Mouse (Mus musculus): ENCODE measurements around the gene Nras. TPM values are rescaled to one million over a fixed set of nuclear protein-coding genes. Genes with fewer than 3 reads are reported as not detected.
A peak's percentile ranks its signal among the peaks of the same experiment; 100 is the strongest.

Gene Nras
- total RNA-seq (2021) = 10 to 100 TPM; 42.0 to 49.4 TPM
- long read RNA-seq, experiment 1, full-length matches to known transcripts = 10 of 20 reads
- long read RNA-seq, experiment 1, partial matches to known transcripts = 5 of 20 reads
- long read RNA-seq, experiment 1, other reads (novel, unspliced or antisense) = 5 of 20 reads
- long read RNA-seq, experiment 2, full-length matches to known transcripts = 16 of 31 reads
- long read RNA-seq, experiment 2, partial matches to known transcripts = 1 of 31 reads
- long read RNA-seq, experiment 2, other reads (novel, unspliced or antisense) = 14 of 31 reads

DNA sequence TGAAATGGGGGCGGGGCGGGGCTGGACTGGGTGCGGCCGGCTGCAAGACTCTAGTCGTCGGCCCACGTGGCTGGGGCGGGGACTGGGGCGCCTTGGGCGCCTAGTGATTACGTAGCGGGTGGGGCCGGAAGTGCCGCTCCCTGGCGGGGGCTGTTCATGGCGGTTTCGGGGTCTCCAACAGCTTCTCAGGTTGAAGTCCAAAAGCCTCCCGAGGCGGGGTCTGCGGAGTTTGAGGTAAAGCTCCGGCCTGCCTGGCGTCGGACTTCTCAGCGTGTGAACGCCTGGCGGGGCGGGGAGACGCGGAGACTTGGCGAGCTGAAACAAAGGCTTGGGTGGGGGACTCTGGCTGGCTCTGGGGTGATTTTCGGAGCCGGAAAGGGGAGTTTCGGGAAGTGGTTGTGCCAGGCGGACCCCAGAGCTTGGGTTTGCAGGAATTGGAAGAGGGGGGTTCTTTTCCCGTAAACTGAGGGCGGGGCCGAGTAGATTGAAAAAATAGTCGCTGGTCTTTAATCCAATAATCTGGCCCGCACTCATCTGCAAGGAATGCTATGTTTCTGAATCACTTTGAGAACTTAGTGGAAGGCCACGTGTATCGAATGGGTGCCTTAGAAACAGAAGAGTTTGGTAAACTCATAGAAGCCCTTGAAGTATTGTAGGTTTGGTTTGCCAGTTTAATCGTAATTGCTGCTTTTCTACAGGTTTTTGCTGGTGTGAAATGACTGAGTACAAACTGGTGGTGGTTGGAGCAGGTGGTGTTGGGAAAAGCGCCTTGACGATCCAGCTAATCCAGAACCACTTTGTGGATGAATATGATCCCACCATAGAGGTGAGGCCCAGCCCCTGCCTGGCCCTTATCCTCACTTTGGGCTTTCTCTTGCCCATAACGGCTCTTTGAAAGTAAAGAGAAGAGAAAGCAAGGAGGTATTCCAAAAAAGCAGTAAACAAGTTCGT, at the start of gene Nras:
Gene Nras (plus strand): TSS at position 79 of the 951 bp plus-strand sequence.
- intact Hi-C loops (cut with DNase I) = no loop called here

DNA sequence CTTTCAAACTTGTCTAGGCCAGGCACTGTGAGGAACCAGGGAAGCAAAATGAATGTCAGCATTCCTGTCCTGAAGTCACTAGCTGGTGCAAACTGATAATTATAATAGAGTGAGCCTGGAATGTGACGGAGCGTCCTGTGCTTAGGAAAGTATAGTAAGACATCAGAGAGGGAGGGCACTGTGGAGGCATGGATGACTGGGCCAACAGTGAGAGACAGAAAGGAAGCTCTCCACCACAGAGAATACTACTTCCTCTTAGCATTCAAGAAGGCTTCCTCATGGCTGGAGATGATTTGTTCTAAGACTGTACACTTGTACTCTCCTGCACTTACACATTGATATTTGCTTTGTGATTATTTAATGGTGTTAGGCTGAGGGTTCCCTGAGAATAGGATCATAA, 40.7 kb upstream of the Nras start:
- DNase-seq = no peak
- intact Hi-C loops (cut with DNase I) = no loop called here

More for the DNA sequence above, at the start of gene Nras:
- DNase-seq = peak; percentile 89 to 94

DNA sequence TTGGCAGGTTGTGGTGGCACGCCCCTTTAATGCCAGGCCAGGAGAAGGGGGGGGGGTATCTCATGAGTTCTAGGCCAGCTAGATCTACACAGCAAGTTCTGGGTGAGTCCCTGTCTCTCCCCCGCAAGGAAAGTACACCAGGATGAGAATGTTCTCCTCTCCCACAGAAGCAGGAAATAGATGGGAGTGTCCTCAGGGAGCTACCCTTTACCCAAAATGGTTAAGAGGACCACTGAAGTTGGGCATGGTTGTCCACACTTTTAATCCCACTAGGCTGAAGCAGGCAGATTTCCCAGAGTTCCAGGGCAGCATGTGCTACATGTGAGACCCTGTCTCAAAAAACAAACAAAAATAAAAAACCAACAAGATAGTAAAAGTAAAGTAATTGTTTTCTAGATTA, 38.6 kb upstream of the Nras start:
- DNase-seq = no peak
- intact Hi-C loops (cut with DNase I) = no loop called here

GRCm38 (mm10) chr3:103020249-103020942, 37.7 kb upstream of the Nras start, which contains the start of gene Csde1:
Gene Csde1, plus strand, starts transcription at chr3:103020426.
- intact Hi-C loops (cut with DNase I) = no loop called here

DNA sequence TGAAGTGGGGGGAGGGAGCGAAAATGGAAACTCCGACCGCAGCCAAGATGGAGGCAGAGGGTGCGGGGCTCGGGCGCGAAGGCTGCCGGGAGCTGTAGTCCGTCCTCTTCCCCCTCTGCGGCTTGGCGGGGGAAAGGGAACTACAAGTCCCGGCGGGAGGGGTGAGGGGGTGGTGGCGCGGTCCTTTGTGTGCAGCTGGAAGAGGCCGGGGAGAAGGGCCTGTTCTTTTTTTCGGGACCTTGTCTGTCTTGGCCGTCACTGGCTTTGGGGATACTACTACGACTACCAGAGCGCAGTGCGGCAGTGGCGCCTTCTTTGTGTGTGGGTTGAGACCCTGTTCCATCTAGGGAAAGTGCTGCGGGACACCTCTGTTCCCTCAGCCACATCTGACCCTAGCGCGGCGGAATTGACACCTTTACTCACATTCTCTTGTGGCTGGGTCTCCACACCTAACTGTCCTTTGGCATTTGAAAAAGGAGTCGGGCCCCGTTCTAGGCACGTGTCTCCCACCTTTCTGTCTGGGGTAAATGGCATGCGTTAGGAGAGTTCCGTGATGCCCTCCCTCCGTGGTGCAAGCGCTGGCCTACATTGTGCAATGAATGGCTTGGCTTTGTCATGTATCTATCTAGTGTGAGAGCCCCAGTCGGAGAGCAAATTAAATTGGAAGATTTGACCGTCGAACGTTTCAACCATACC, 37.0 kb upstream of the Nras start:
- DNase-seq = peak; percentile 82 to 86
- intact Hi-C loops (cut with DNase I) = no loop called here

More at GRCm38 (mm10) chr3:103020249-103020942, 37.7 kb upstream of the Nras start, which contains the start of gene Csde1:
- DNase-seq = peak; percentile 94

DNA sequence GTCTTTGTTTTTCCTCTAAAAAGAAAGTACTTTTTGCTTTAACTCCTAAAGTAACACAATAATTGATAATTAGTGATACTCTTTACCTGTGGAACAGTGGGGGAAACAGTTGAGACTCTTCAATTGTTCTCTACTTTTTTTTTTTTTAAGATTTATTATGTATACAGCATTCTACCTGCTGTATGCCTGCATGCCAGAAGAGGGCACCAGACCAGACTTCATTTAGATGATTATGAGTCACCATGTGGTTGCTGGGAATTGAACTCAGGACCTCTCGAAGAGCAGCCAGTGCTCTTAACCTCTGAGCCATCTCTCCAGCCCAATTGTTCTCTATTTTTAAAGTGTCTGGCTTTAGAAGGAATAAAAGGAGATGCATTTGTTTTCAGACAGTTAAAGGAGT, 31.9 kb upstream of the Nras start:
- no peak for DNase-seq
- intact Hi-C loops (cut with DNase I) = no loop called here

DNA sequence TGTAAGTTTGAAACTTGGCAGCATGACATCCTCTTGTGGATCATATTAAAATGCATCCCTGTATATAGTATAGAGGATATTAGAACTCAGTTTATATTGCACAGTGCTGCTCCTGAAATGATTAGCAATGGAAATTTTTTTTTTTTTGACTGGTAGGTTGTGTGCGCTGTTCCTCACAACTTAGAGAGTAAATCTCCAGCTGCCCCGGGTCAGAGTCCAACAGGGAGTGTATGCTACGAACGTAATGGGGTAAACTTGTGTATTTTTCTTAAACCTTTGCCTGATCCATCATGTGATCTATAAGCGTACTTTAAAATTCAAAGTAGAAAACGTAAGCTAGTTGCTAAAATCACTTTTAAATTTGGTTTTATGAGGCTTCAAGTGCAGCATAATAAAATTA, 17.8 kb upstream of the Nras start:
- no peak for DNase-seq
- intact Hi-C loops (cut with DNase I) = no loop called here

DNA sequence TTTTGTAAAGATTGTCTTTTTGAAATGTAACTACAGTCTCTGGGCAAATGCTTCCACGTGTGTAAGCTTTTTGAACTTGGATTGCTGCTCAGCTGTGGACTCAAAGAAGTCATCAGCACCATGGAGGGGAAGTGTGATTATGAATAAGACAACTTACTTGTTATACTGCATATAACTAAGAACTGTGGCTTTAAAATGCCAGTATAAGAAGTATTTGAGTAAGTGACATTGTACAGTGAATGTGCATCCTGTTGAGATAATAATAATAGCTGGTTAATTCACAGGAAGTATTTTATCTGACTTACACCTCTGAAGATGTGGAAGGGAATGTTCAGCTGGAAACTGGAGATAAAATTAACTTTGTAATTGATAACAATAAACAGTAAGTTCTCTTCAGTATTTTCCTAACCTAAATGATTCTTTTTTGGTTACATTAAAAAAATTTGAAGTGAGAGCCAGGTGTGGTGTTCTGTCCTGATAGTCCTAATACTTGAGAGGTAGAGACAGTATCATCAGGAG, 17.2 kb upstream of the Nras start:
- no peak for DNase-seq
- intact Hi-C loops (cut with DNase I) = no loop called here

DNA sequence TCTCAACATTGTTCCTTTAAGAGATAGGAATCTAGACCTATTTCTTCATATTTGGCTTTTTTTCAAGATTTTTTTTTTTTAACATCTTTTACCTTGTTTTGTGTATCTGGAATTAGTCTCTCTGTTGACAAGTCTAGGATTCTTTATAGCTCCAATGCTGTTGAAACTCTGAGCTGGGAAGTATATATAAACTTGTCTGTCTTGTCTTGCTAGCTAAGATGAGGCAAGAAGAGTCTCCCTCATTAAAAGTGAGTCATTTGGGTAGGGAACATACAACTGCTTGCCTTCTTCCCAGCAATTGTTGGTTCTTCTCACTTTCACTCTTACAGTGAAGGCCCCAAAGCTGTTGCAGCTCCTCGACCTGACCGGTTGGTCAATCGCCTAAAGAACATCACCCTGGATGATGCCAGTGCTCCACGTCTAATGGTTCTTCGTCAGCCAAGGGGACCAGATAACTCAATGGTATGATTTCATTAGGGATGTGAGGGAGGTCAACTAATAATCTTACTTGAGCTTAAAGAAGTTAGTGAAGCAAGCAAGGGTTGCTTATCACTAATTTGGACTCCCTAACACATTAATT, 2.0 kb upstream of the Nras start:
- intact Hi-C loops (cut with DNase I) = no loop called here
- no peak for DNase-seq

GRCm38 (mm10) chr3:103057752-103058151, 333 bp upstream of the Nras start:
- DNase-seq = no peak
- intact Hi-C loops (cut with DNase I) = no loop called here

GRCm38 (mm10) chr3:103066927-103067326, 8.8 kb downstream of the Nras start:
- intact Hi-C loops (cut with DNase I) = no loop called here
- DNase-seq = no peak

GRCm38 (mm10) chr3:103068971-103069370, 10.9 kb downstream of the Nras start:
- intact Hi-C loops (cut with DNase I) = no loop called here
- DNase-seq = no peak

GRCm38 (mm10) chr3:103073771-103074170, 15.7 kb downstream of the Nras start, which contains the start of gene Ampd1:
Gene Ampd1, plus strand, starts transcription at chr3:103074014.
- intact Hi-C loops (cut with DNase I) = no loop called here
- DNase-seq = no peak

- intact Hi-C loops (cut with DNase I) = no loop called here
- DNase-seq = no peak
Observed at GRCm38 (mm10) chr3:103075871-103076270, 17.8 kb downstream of the Nras start.

DNA sequence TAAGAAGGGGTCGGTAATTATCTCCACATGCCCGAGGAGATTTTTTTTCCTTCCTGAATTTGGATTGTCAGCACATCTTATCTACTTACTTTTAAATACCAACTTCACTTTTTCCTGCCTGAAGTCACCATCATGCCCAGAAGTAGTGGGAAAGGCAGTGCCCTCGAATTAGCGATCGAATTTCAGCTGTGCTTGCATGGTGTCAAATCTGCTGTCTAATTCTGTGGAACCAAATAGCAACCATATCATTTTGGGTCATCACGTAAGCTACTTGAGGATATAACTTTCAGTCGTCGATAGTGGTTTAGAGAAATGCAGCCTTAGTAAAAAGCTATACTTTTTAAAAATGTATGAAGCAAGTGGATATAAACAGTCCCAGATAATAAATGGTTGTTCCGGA, 18.4 kb downstream of the Nras start:
- no peak for DNase-seq
- intact Hi-C loops (cut with DNase I) = no loop called here

DNA sequence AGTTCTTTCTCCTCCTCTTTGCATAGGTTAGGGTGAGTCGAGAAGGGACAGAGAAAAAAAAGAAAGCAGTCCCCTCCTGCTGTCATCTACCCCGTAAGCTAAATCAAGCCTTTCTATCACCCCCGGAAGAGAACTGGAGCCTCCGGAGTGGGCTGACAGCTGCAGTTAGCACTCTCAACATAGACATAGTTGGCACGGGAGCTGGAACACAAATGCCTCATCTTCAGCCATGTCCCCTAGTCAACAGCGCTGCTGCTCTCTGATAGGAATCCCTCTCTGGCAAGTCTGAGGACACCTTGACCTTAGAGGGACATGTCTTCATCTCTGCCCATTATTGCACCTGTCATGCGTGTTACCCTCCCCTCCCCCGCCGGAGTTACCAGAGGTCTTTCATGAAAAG, 21.2 kb downstream of the Nras start:
- intact Hi-C loops (cut with DNase I) = no loop called here
- DNase-seq = peak in 1 of 2 experiments; percentile 14

GRCm38 (mm10) chr3:103081051-103081450, 23.0 kb downstream of the Nras start:
- DNase-seq = no peak
- intact Hi-C loops (cut with DNase I) = no loop called here

GRCm38 (mm10) chr3:103081861-103082453, 23.9 kb downstream of the Nras start:
- intact Hi-C loops (cut with DNase I) = no loop called here
- no peak for DNase-seq

DNA sequence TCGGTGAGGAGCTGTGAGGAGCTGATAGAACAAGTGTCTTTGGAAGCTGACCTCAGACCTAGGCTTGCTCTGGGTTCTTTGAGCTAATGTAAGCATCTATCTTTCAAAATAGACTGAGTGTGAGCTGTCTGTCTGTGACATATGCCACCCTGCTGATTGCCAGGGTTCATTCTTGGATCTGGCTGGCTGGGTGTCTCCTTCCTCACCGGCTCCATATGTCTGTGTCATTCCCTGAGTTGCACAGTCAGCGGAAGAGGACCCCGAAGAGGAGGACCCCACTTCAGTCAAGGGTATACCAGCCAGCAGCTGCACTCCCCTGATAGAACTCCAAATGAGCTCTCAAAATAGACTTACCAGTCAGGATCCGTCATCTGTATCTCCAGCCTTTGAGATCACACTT, 24.7 kb downstream of the Nras start:
- DNase-seq = peak in 1 of 2 experiments; percentile 26
- intact Hi-C loops (cut with DNase I) = no loop called here

All from gastrocnemius, postnatal 36 days (tissue).